Mouse (Mus musculus): Measurements from ENCODE around the gene Traf6. TPM values are rescaled to one million over a fixed set of nuclear protein-coding genes. Genes with fewer than 3 reads are reported as not detected.

Gene Traf6
- 8.0 and 8.5 TPM in 2 replicates for polyA plus RNA-seq (2014; fragmentation: Nextera tagmentation; extraction: Ambion mirVana)

DNA sequence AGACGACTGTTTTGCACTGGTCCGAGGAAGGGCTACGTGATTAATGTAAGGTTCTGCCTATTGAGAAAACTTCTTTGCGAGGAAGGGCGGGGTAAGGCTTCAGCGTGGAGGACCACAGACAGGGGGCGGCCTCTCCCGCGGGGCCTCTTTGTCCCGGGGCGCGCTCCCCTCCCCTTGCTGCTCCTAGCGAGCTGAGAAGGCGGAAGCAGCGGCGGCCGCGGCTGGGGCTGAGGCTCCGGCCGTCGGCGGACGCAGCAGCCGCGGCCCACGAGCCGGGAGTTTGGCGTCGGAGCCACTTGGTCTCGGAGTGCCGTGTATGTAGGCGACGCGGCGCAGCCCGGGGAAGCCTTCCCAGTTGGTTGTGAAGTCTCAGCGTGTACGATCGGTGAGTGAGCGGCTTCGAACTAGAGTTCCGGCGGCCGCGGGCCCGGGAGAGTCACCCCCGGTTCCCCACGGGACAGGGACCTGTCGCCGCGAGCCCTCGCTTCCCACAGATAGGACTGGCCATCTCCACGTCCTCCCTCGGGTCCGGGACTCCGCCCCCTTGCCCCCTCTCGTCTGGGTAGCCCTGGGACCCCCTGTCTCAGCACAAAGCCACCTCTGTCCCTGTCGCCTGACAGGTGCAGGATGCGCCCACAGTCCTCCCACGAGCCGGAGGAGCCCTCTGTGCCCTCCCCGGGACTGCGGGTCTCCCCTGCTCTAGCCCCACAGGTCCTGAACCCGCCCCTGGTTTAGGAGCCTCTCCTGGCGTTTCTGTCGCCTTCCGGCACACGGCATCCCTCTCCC is at the start of gene Traf6:
Gene Traf6 (plus strand): TSS at position 194 of the 786 bp plus-strand sequence.
- Histone ChIP-seq H3K4me3 (replicated peaks; ENCODE audit: low read length) (peak within 1 kb of the TSS; percentile 78), H3K9ac (peak within 1 kb of the TSS; percentile 72), H3K27ac (peak within 1 kb of the TSS; percentile 5; the same call in 1 of the 2 replicates), H3K4me1 (replicated peaks; ENCODE audit: control insufficient read depth, insufficient read depth, low read length) (peaks cover 6% of the 10 kb centered on the region; the same call in 1 of the 2 replicates), H3K4me2 (replicated peaks) (peak within 1 kb of the TSS; percentile 74), H3K27me3 (ENCODE audit: control insufficient read depth, insufficient read depth, low read length) (no peaks in the 10 kb centered on the region), H3K36me3 (replicated peaks; ENCODE audit: control insufficient read depth, insufficient read depth) (no peaks in the 10 kb centered on the region), H3K9me3 (ENCODE audit: control insufficient read depth, low read length) (no peaks in the 10 kb centered on the region)
- ATAC-seq (ENCODE audit: low FRiP score) = peak; percentile 88
- under 1% methylated on average over 68 of the region's 68 CpGs for WGBS
- DNase-seq (ENCODE audit: low spot score) = peak; percentile 78

DNA sequence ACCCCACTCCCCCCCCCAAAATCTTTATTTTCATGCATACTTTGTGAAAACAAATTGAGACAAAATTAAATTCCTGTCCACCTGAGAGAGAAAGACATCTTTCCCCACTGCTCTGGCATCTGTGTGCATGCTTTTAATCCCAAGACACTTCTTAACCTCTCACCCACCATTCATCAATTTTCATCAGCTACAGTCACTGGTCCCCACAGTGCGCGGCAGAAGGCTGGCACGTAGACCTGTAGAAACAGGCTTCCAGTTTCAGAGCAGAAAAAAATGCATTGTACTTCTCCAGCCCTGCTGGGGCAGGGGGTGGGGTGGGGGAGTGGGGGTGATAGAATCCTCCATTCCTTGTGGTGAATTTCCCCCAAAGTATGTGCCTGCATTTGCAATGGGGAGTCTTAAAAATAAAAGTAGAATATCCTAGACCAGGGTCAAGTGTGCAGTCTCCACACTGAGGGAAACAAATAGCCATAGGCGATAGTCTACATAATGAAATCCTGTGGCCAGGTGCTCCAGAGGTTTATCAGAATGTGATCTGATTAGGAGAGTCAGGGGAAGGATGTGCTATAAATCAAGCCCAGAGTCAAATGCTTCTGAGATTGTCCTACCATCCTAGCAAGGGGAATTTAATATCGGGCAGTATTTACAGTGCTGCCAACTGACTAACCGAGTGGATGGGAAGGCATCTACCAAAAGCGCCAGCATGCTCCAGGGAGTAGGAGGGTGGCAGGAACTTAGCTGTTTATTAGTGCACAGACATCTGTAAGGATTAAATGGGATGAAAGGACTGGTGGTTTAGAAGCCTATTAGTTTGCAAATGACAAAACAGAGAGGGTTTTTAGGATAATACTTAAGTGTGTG is 39.0 kb upstream of the Traf6 start:
- ATAC-seq (ENCODE audit: low FRiP score) = peak; percentile 57; the same call in 1 of the 2 replicates
- DNase-seq (ENCODE audit: low spot score) = no peak
- peaks cover 2% of the 10 kb centered on the region; the same call in 1 of the 2 replicates for H3K4me1 ChIP-seq (replicated peaks; ENCODE audit: control insufficient read depth, insufficient read depth, low read length)

GRCm38 (mm10) chr2:101639840-101640350 is 38.3 kb upstream of the Traf6 start:
- Histone ChIP-seq H3K27ac (peak overlapping the region; percentile 26; the same call in 1 of the 2 replicates), H3K4me2 (replicated peaks) (no peak overlapping the region), H3K9me3 (ENCODE audit: control insufficient read depth, low read length) (no peaks in the 10 kb centered on the region), H3K36me3 (replicated peaks; ENCODE audit: control insufficient read depth, insufficient read depth) (no peaks in the 10 kb centered on the region), H3K4me3 (replicated peaks; ENCODE audit: low read length) (no peak overlapping the region), H3K27me3 (ENCODE audit: control insufficient read depth, insufficient read depth, low read length) (no peaks in the 10 kb centered on the region), H3K9ac (no peak overlapping the region), H3K4me1 (replicated peaks; ENCODE audit: control insufficient read depth, insufficient read depth, low read length) (peaks cover 2% of the 10 kb centered on the region; the same call in 1 of the 2 replicates)
- ATAC-seq (ENCODE audit: low FRiP score) = no peak
- WGBS = 78% methylated on average over 3 of the region's 3 CpGs
- no peak for DNase-seq (ENCODE audit: low spot score)

More for the DNA sequence above, 39.0 kb upstream of the Traf6 start:
- no peak overlapping the region for H3K4me3 ChIP-seq (replicated peaks; ENCODE audit: low read length)
- H3K27me3 ChIP-seq (ENCODE audit: control insufficient read depth, insufficient read depth, low read length) = no peaks in the 10 kb centered on the region
- H3K36me3 ChIP-seq (replicated peaks; ENCODE audit: control insufficient read depth, insufficient read depth) = no peaks in the 10 kb centered on the region
- no peaks in the 10 kb centered on the region for H3K9me3 ChIP-seq (ENCODE audit: control insufficient read depth, low read length)
- H3K27ac ChIP-seq = peak overlapping the region; percentile 26; the same call in 1 of the 2 replicates
- no peak overlapping the region for H3K9ac ChIP-seq
- H3K4me2 ChIP-seq (replicated peaks) = no peak overlapping the region
- 37% methylated on average over 7 of the region's 7 CpGs for WGBS

DNA sequence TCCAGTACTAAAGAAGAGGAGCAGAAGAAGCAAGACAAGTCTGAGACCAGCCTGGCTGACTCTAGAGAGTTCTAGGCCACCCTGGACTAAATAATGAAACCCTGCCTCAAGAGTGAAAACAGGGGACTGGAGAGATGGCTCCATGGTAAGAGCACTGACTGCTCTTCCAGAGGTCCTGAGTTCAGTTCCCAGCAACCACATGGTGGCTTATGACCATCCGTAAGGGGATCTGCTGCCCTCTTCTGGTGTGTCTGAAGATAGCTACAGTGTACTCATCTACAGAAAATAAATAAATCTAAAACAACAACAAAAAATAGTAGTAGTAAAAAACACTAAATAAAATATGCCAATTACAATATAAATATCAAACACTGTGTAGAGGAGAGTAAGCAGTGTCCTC is 32.4 kb upstream of the Traf6 start:
- no peak for DNase-seq (ENCODE audit: low spot score)
- 91% methylated on average over 1 of the region's 1 CpGs for WGBS
- H3K9ac ChIP-seq = no peak overlapping the region
- H3K4me3 ChIP-seq (replicated peaks; ENCODE audit: low read length) = no peak overlapping the region
- H3K27me3 ChIP-seq (ENCODE audit: control insufficient read depth, insufficient read depth, low read length) = no peaks in the 10 kb centered on the region
- ATAC-seq (ENCODE audit: low FRiP score) = no peak
- no peaks in the 10 kb centered on the region for H3K9me3 ChIP-seq (ENCODE audit: control insufficient read depth, low read length)
- H3K4me2 ChIP-seq (replicated peaks) = no peak overlapping the region
- H3K27ac ChIP-seq = no peak overlapping the region
- no peaks in the 10 kb centered on the region for H3K36me3 ChIP-seq (replicated peaks; ENCODE audit: control insufficient read depth, insufficient read depth)
- peaks cover 4% of the 10 kb centered on the region; the same call in 1 of the 2 replicates for H3K4me1 ChIP-seq (replicated peaks; ENCODE audit: control insufficient read depth, insufficient read depth, low read length)

GRCm38 (mm10) chr2:101648361-101648760 is 29.9 kb upstream of the Traf6 start:
- Histone ChIP-seq H3K9ac (no peak overlapping the region), H3K9me3 (ENCODE audit: control insufficient read depth, low read length) (no peaks in the 10 kb centered on the region), H3K27me3 (ENCODE audit: control insufficient read depth, insufficient read depth, low read length) (no peaks in the 10 kb centered on the region), H3K4me2 (replicated peaks) (no peak overlapping the region), H3K36me3 (replicated peaks; ENCODE audit: control insufficient read depth, insufficient read depth) (no peaks in the 10 kb centered on the region), H3K4me1 (replicated peaks; ENCODE audit: control insufficient read depth, insufficient read depth, low read length) (peaks cover 4% of the 10 kb centered on the region; the same call in 1 of the 2 replicates), H3K27ac (no peak overlapping the region), H3K4me3 (replicated peaks; ENCODE audit: low read length) (no peak overlapping the region)
- ATAC-seq (ENCODE audit: low FRiP score) (no peak), DNase-seq (ENCODE audit: low spot score) (no peak)
- 54% methylated on average over 2 of the region's 2 CpGs for WGBS

GRCm38 (mm10) chr2:101649114-101649671 is 29.0 kb upstream of the Traf6 start, which contains the start of the genes Rag1 and B230118H07Rik:
TSS of gene Rag1 (minus strand) at chr2:101649501.
TSS of gene B230118H07Rik (minus strand) at chr2:101649532.
- Histone ChIP-seq H3K36me3 (replicated peaks; ENCODE audit: control insufficient read depth, insufficient read depth) (no peaks in the 10 kb centered on the region), H3K4me2 (replicated peaks) (no peak within 1 kb of the TSS), H3K9me3 (ENCODE audit: control insufficient read depth, low read length) (no peaks in the 10 kb centered on the region), H3K27me3 (ENCODE audit: control insufficient read depth, insufficient read depth, low read length) (no peaks in the 10 kb centered on the region), H3K27ac (no peak within 1 kb of the TSS), H3K4me1 (replicated peaks; ENCODE audit: control insufficient read depth, insufficient read depth, low read length) (peaks cover 4% of the 10 kb centered on the region; the same call in 1 of the 2 replicates), H3K9ac (no peak within 1 kb of the TSS), H3K4me3 (replicated peaks; ENCODE audit: low read length) (no peak within 1 kb of the TSS)
- no peak for DNase-seq (ENCODE audit: low spot score)
- no peak for ATAC-seq (ENCODE audit: low FRiP score)
- 38% methylated on average over 8 of the region's 8 CpGs for WGBS

DNA sequence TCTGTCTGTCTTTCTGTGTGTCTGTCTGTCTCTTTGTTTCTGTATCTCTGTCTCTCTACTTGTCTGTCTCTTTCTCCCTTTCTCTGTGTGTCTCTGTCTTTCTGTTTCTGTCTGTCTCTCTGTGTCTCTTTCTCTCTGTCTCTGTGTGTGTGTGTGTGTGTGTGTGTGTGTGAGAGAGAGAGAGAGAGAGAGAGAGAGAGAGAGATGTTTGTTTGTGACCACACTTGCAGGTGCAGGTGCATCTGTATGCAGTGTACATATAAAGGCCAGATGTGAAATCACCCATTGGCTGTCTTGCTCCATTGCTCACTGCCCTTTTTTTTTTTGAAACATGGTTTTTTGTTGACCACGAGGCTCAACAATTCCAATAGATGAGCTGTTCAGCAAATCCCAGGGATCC is 27.8 kb upstream of the Traf6 start:
- Histone ChIP-seq H3K4me3 (replicated peaks; ENCODE audit: low read length) (no peak overlapping the region), H3K27ac (no peak overlapping the region), H3K9ac (no peak overlapping the region), H3K27me3 (ENCODE audit: control insufficient read depth, insufficient read depth, low read length) (no peaks in the 10 kb centered on the region), H3K36me3 (replicated peaks; ENCODE audit: control insufficient read depth, insufficient read depth) (no peaks in the 10 kb centered on the region), H3K9me3 (ENCODE audit: control insufficient read depth, low read length) (no peaks in the 10 kb centered on the region), H3K4me1 (replicated peaks; ENCODE audit: control insufficient read depth, insufficient read depth, low read length) (peaks cover 4% of the 10 kb centered on the region; the same call in 1 of the 2 replicates), H3K4me2 (replicated peaks) (no peak overlapping the region)
- no peak for DNase-seq (ENCODE audit: low spot score)
- 61% methylated on average over 1 of the region's 1 CpGs for WGBS
- no peak for ATAC-seq (ENCODE audit: low FRiP score)

GRCm38 (mm10) chr2:101652204-101652920 is 25.9 kb upstream of the Traf6 start:
- Histone ChIP-seq H3K9ac (peak overlapping the region; percentile 51), H3K4me2 (replicated peaks) (peak overlapping the region; percentile 70), H3K9me3 (ENCODE audit: control insufficient read depth, low read length) (no peaks in the 10 kb centered on the region), H3K4me3 (replicated peaks; ENCODE audit: low read length) (peak overlapping the region; percentile 28), H3K4me1 (replicated peaks; ENCODE audit: control insufficient read depth, insufficient read depth, low read length) (peaks cover 4% of the 10 kb centered on the region; the same call in 1 of the 2 replicates), H3K27ac (no peak overlapping the region), H3K36me3 (replicated peaks; ENCODE audit: control insufficient read depth, insufficient read depth) (no peaks in the 10 kb centered on the region), H3K27me3 (ENCODE audit: control insufficient read depth, insufficient read depth, low read length) (no peaks in the 10 kb centered on the region)
- peak; percentile 55 for DNase-seq (ENCODE audit: low spot score)
- WGBS = 28% methylated on average over 14 of the region's 14 CpGs
- ATAC-seq (ENCODE audit: low FRiP score) = peak; percentile 68

Data from hindbrain, embryonic 14.5 days (tissue).